11 mouse cellular contexts compared by ENCODE assay signal in the genomic region with DNA sequence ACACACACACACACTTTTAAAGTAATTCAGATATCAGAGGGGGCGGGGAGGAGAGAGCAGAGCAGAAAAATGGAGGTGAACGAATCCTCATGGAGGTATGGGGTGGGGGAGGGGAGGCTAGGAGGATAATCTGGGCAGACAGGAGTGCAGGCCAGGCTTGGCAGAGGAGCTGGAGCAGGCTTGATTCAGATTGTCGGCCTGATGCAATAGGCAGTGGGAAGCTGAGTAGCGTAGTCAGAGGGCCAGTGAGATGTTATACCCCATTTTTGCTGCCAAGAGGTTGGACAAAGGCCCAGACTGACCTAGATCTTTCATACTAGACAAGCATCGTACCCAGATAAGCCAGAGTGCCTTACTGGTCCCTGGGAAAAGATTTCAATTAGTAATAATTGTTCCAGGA. TPM values are rescaled to one million over a fixed set of nuclear protein-coding genes. Genes with fewer than 3 reads are reported as not detected.
A peak's percentile ranks its signal among the peaks of the same experiment; 100 is the strongest.
DNase-seq lines count a peak whose midpoint lies in the region; ATAC-seq and TF ChIP-seq lines count a peak whose summit lies in the region.
"Had no signal": no experiment of that assay in that cellular context is flagged by ENCODE, and none has a peak within 500 bp of the region (broad histone marks: within the 10 kb centered on the region; RNA-seq: fewer than 3 reads in every experiment).

No protein-coding gene starts in this region.

- H3K9ac ChIP-seq in hindbrain, postnatal 0 days (replicated peaks; ENCODE audit: low read length) = no peak overlapping the region
- H3K9ac ChIP-seq in hindbrain, embryonic 11.5 days (ENCODE audit: low read depth, low read length) = no peak overlapping the region
- no peak overlapping the region for H3K9ac ChIP-seq in intestine, postnatal 0 days (ENCODE audit: low read depth, low read length)
- H3K9ac ChIP-seq: intestine, embryonic 15.5 days; liver, postnatal 0 days; midbrain, embryonic 12.5 days had no signal

- H3K27me3 ChIP-seq in hindbrain, postnatal 0 days (ENCODE audit: insufficient read depth, low read length) = no peaks in the 10 kb centered on the region
- H3K27me3 ChIP-seq in hindbrain, embryonic 11.5 days (ENCODE audit: control insufficient read depth, insufficient read depth, low read length) = no peaks in the 10 kb centered on the region
- no peaks in the 10 kb centered on the region for H3K27me3 ChIP-seq in thymus, adult 2 months (ENCODE audit: control insufficient read depth, insufficient read depth, low read length)
- H3K27me3 ChIP-seq in intestine, postnatal 0 days (replicated peaks; ENCODE audit: control insufficient read depth, insufficient read depth, low read length) = no peaks in the 10 kb centered on the region
- H3K27me3 ChIP-seq: intestine, embryonic 15.5 days had no signal

- ATAC-seq in hindbrain, postnatal 0 days = no peak
- ATAC-seq in hindbrain, embryonic 11.5 days (ENCODE audit: low FRiP score) = no peak
- no peak for ATAC-seq in intestine, postnatal 0 days
- ATAC-seq: intestine, embryonic 15.5 days; liver, postnatal 0 days had no signal

- H3K36me3 ChIP-seq in hindbrain, postnatal 0 days (ENCODE audit: insufficient read depth, low read length) = no peaks in the 10 kb centered on the region
- H3K36me3 ChIP-seq in hindbrain, embryonic 11.5 days (ENCODE audit: control insufficient read depth, insufficient read depth, low read length) = no peaks in the 10 kb centered on the region
- H3K36me3 ChIP-seq in thymus, adult 2 months (ENCODE audit: control insufficient read depth, insufficient read depth, low read length) = no peaks in the 10 kb centered on the region
- H3K36me3 ChIP-seq in intestine, postnatal 0 days (ENCODE audit: control insufficient read depth, insufficient read depth) = no peaks in the 10 kb centered on the region
- H3K36me3 ChIP-seq: intestine, embryonic 15.5 days; midbrain, embryonic 12.5 days had no signal

- TF ChIP-seq POLR2A in thymus, adult 2 months (IDR thresholded peaks at IDR 0.05; ENCODE audit: control insufficient read depth, extremely low read depth, insufficient read depth, low read length, poor library complexity) = no peak

- WGBS in hindbrain, postnatal 0 days = 37% methylated on average over 5 of the region's 5 CpGs
- 76% methylated on average over 5 of the region's 5 CpGs for WGBS in hindbrain, embryonic 11.5 days
- 91% methylated on average over 5 of the region's 5 CpGs for WGBS in thymus, adult 2 months
- WGBS in intestine, postnatal 0 days = 70% methylated on average over 5 of the region's 5 CpGs

- no peak overlapping the region for H3K27ac ChIP-seq in hindbrain, postnatal 0 days
- no peak overlapping the region for H3K27ac ChIP-seq in hindbrain, embryonic 11.5 days (ENCODE audit: low read depth, low read length)
- no peak overlapping the region for H3K27ac ChIP-seq in thymus, adult 2 months (ENCODE audit: control insufficient read depth, insufficient read depth, low read length)
- H3K27ac ChIP-seq in intestine, postnatal 0 days (ENCODE audit: low read depth, low read length) = no peak overlapping the region
- H3K27ac ChIP-seq: intestine, embryonic 15.5 days; midbrain, embryonic 12.5 days had no signal

- DNase-seq in hindbrain, postnatal 0 days (ENCODE audit: low spot score) = peak; percentile 49
- DNase-seq in hindbrain, embryonic 11.5 days (ENCODE audit: low spot score) = no peak
- DNase-seq in MN1 (ENCODE audit: low spot score) (peak; percentile 74), adipocyte (ENCODE audit: low spot score) (peak; percentile 88)
- DNase-seq in gastrocnemius, postnatal 25 days = peak; percentile 27
- no peak for DNase-seq in thymus, adult 2 months
- DNase-seq: heart, postnatal 10 days; liver, postnatal 0 days had no signal

- no peak overlapping the region for H3K4me2 ChIP-seq in hindbrain, postnatal 0 days (ENCODE audit: low read depth, low read length)
- H3K4me2 ChIP-seq in hindbrain, embryonic 11.5 days (replicated peaks; ENCODE audit: low read depth, low read length) = no peak overlapping the region
- H3K4me2 ChIP-seq in intestine, postnatal 0 days (replicated peaks; ENCODE audit: low read depth) = no peak overlapping the region
- H3K4me2 ChIP-seq: intestine, embryonic 15.5 days; midbrain, embryonic 12.5 days had no signal

- no peak for TF ChIP-seq CTCF in hindbrain, postnatal 0 days (IDR thresholded peaks at IDR 0.05; ENCODE audit: low read depth)
- TF ChIP-seq CTCF in thymus, adult 2 months (IDR thresholded peaks at IDR 0.05; ENCODE audit: borderline replicate concordance, control insufficient read depth, extremely low read depth, insufficient read depth, low read length, poor library complexity) = no peak
- no peak for TF ChIP-seq CTCF in intestine, postnatal 0 days (IDR thresholded peaks at IDR 0.05; ENCODE audit: low read depth)

- no peaks in the 10 kb centered on the region for H3K9me3 ChIP-seq in hindbrain, postnatal 0 days (ENCODE audit: low read length)
- no peaks in the 10 kb centered on the region for H3K9me3 ChIP-seq in hindbrain, embryonic 11.5 days (ENCODE audit: control insufficient read depth, low read length)
- no peaks in the 10 kb centered on the region for H3K9me3 ChIP-seq in intestine, postnatal 0 days (ENCODE audit: control insufficient read depth)
- H3K9me3 ChIP-seq: intestine, embryonic 15.5 days; midbrain, embryonic 12.5 days had no signal

- H3K4me1 ChIP-seq in hindbrain, postnatal 0 days (ENCODE audit: insufficient read depth, low read length) = peaks cover 5% of the 10 kb centered on the region; the same call in 1 of the 2 replicates
- peaks cover 2% of the 10 kb centered on the region; the same call in 1 of the 2 replicates for H3K4me1 ChIP-seq in hindbrain, embryonic 11.5 days (replicated peaks; ENCODE audit: control insufficient read depth, insufficient read depth, low read length)
- 0 out of 2 replicates have a peak, but pooled peaks cover 2% of the 10 kb centered on the region for H3K4me1 ChIP-seq in thymus, adult 2 months (replicated peaks; ENCODE audit: control insufficient read depth, insufficient read depth, low read length)
- peaks cover 4% of the 10 kb centered on the region; the same call in 1 of the 2 replicates for H3K4me1 ChIP-seq in intestine, postnatal 0 days (replicated peaks; ENCODE audit: control insufficient read depth, insufficient read depth, low read length)

- no peak overlapping the region for H3K4me3 ChIP-seq in hindbrain, postnatal 0 days (ENCODE audit: low read length)
- no peak overlapping the region for H3K4me3 ChIP-seq in hindbrain, embryonic 11.5 days (ENCODE audit: low read depth, low read length)
- no peak overlapping the region for H3K4me3 ChIP-seq in thymus, adult 2 months (ENCODE audit: control insufficient read depth, insufficient read depth, low read length)
- no peak overlapping the region for H3K4me3 ChIP-seq in intestine, postnatal 0 days (ENCODE audit: low read depth, low read length)
- H3K4me3 ChIP-seq: intestine, embryonic 15.5 days; midbrain, embryonic 12.5 days had no signal

RNA-seq across cellular contexts. Expression of a gene that starts 3.0 kb away (rescaled TPM):
- total RNA-seq in hindbrain, postnatal 0 days (2014; rRNA removed) = 23.8 and 29.4 TPM in 2 replicates
- 6.3 and 7.7 TPM in 2 replicates for polyA plus RNA-seq in hindbrain, postnatal 0 days (2015; fragmentation: Nextera tagmentation; extraction: Ambion mirVana)
- 6.7 and 8.4 TPM in 2 replicates for polyA plus RNA-seq in hindbrain, embryonic 11.5 days (2014; fragmentation: Nextera tagmentation; extraction: Ambion mirVana)
- 1 to 10 TPM; 3.4 to 4.4 TPM for total RNA-seq in gastrocnemius, postnatal 25 days (2021)
- 8.2 and 9.9 TPM in 2 replicates for polyA plus RNA-seq in thymus, adult 2 months (2012; rRNA removed)
- 33.5 and 33.8 TPM in 2 replicates for polyA plus RNA-seq in intestine, postnatal 0 days (2015; fragmentation: Nextera tagmentation; extraction: Ambion mirVana)

RNA-seq across cellular contexts. Expression of a gene that starts 22.8 kb away (rescaled TPM):
- 8.5 and 9.9 TPM in 2 replicates for total RNA-seq in hindbrain, postnatal 0 days (2014; rRNA removed)
- 43.7 and 48.6 TPM in 2 replicates for polyA plus RNA-seq in hindbrain, postnatal 0 days (2015; fragmentation: Nextera tagmentation; extraction: Ambion mirVana)
- 85.0 and 92.5 TPM in 2 replicates for polyA plus RNA-seq in hindbrain, embryonic 11.5 days (2014; fragmentation: Nextera tagmentation; extraction: Ambion mirVana)
- total RNA-seq in gastrocnemius, postnatal 25 days (2021) = 10 to 100 TPM; 17.4 to 21.9 TPM
- polyA plus RNA-seq in thymus, adult 2 months (2012; rRNA removed) = 11.1 and 11.6 TPM in 2 replicates
- 42.4 and 44.9 TPM in 2 replicates for polyA plus RNA-seq in intestine, postnatal 0 days (2015; fragmentation: Nextera tagmentation; extraction: Ambion mirVana)

RNA-seq across cellular contexts. Expression of a gene that starts 51.6 kb away (rescaled TPM):
- 32.1 and 36.9 TPM in 2 replicates for total RNA-seq in hindbrain, postnatal 0 days (2014; rRNA removed)
- polyA plus RNA-seq in hindbrain, postnatal 0 days (2015; fragmentation: Nextera tagmentation; extraction: Ambion mirVana) = 65.0 and 67.6 TPM in 2 replicates
- 52.3 and 53.6 TPM in 2 replicates for polyA plus RNA-seq in hindbrain, embryonic 11.5 days (2014; fragmentation: Nextera tagmentation; extraction: Ambion mirVana)
- total RNA-seq in gastrocnemius, postnatal 25 days (2021) = 10 to 100 TPM; 21.3 to 21.7 TPM
- polyA plus RNA-seq in thymus, adult 2 months (2012; rRNA removed) = 32.5 and 53.3 TPM in 2 replicates
- polyA plus RNA-seq in intestine, postnatal 0 days (2015; fragmentation: Nextera tagmentation; extraction: Ambion mirVana) = 382 and 400 TPM in 2 replicates

Comparison
In these comparisons a context has a peak if more than half of its experiments do, and no peak if none do; other contexts are left out.
1. DNase-seq: peak in hindbrain, postnatal 0 days (single experiment), MN1 (single experiment), adipocyte (single experiment) and gastrocnemius, postnatal 25 days (single experiment); none in hindbrain, embryonic 11.5 days (single experiment) and thymus, adult 2 months (single experiment).